Mouse (Mus musculus) adrenal gland, postnatal 4 days (tissue): ENCODE results near the gene Lrrc51. TPM values are rescaled to one million over a fixed set of nuclear protein-coding genes. Genes with fewer than 3 reads are reported as not detected.
A peak's percentile ranks its signal among the peaks of the same experiment; 100 is the strongest.
"Not testable (repeated sequence)": the region's sequence is repeated elsewhere in the genome, so short reads cannot be mapped to it uniquely, and the experiment has no call there.

Experiments
- DNase-seq, 2 experiments: peaks; one replicate each; pipeline ENCODE4 v3.0.0; 2021 to 2022; ENCODE audit warnings: low spot score in 2 of 2, mixed read lengths in 2 of 2
- long read RNA-seq, 2 experiments: library from polyadenylated mRNA; stranded (forward); transcript quantifications; one replicate each; pipeline ENCODE4 v2.0.0; 2021
- total RNA-seq, 2 experiments: library from RNA; stranded (reverse); gene quantifications; 2 replicates each; pipeline ENCODE4 v1.2.3; 2021

The Lrrc51 gene
- total RNA-seq: 1 to 10 TPM; 6.1 to 8.3 TPM
- long read RNA-seq, experiment 1, partial matches to known transcripts: 3 of 5 reads
- long read RNA-seq, experiment 1, other reads (novel, unspliced or antisense): 0 of 5 reads
- long read RNA-seq, experiment 2, partial matches to known transcripts: 2 of 8 reads
- long read RNA-seq, experiment 2, other reads (novel, unspliced or antisense): 1 of 8 reads

- peak; percentile 76 to 94 for DNase-seq
These were observed at the start of gene Lrrc51, which contains the start of gene Numa1 for GRCm38 (mm10) chr7:101933751-101934240. Lrrc51 (minus strand) TSS chr7:101933895. Numa1 (plus strand) TSS chr7:101934111.

- no peak for DNase-seq
These were observed 49.0 kb upstream of the Lrrc51 start for GRCm38 (mm10) chr7:101982735-101983134.

DNA sequence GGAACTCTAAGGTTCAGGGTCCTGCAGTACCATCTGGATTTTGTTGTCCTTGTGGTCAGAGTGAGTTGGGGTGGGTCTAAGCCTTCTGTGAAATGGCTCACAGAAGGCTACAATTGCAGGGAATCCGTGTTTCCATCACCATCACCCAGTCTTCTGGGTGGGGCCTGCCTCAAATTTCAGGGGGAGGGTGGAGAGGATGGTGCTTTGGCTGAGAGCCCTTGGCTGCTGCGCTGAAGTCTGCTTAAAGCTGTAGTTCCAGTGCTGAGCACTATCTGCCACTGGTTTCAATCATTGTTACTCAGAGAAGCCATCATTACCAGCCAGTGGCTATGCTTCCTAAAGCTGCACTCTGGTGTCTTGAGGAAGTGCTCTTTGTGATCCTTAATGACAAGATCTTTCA is 40.8 kb upstream of the Lrrc51 start:
- DNase-seq: no peak

DNA sequence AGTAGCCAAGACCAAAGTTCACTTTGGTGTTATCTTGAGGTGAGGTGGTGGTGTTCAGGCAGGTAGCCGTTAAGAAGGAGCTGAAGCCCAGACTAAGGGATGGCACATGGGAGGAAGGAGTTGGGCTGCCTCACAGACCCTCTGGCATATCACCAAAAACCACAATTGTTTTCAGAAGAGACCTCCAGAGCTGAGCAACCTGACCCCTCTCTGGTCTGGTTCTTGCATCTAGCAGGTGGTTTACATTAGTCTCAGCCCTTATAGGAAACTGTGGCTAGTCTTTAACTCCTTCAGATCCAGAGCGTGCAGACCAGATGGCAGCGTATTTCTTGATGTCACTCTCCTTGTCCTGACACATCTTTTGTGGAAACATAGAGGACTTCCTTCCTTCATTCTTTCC is 40.0 kb upstream of the Lrrc51 start:
- DNase-seq: no peak

- DNase-seq: no peak
These were observed 38.0 kb upstream of the Lrrc51 start for GRCm38 (mm10) chr7:101971721-101972120.

GRCm38 (mm10) chr7:101970821-101971461 is 37.2 kb upstream of the Lrrc51 start:
- DNase-seq: peak; percentile 37 to 50

DNA sequence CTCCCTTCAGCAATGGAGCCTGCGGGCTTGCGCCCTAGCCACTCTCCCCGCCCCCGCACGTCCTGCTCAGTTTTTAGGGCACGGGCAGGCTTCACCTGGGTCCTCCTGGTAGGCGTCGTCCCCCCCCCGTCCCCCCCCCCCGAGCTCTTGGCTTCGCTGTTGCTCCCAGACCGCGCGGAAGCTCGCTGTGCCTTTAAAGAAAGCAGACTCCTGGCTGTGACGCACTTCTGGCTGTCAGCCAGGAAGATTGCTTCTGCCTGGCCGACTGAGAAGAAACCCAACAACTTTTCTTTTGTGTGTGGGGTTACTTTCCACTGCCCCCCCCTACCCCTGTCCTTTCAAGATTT is 36.7 kb upstream of the Lrrc51 start:
- peak; percentile 65 to 84 for DNase-seq

GRCm38 (mm10) chr7:101969694-101970428 is 36.2 kb upstream of the Lrrc51 start:
- peak; percentile 69 to 72 for DNase-seq

GRCm38 (mm10) chr7:101968751-101969150 is 35.1 kb upstream of the Lrrc51 start:
- DNase-seq: no peak

DNA sequence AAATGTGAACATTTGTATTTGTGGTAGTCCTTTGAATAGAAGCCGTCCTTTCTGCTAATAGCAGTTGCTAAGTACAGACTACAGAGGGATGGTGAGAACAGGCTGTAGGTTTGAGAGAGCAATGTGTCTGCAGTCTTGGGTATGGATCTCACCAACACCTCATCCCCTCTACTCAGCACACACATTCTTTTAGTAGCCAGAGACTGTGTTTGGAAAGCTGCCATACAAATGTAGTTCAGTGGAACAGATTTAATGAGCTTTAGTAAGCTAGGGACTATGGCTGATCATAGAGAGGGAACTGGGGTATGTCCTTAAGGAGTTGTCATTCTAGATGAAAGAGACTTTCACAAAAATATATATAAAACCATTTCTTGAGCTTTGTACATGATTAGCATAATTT is 33.6 kb upstream of the Lrrc51 start:
- no peak for DNase-seq

DNA sequence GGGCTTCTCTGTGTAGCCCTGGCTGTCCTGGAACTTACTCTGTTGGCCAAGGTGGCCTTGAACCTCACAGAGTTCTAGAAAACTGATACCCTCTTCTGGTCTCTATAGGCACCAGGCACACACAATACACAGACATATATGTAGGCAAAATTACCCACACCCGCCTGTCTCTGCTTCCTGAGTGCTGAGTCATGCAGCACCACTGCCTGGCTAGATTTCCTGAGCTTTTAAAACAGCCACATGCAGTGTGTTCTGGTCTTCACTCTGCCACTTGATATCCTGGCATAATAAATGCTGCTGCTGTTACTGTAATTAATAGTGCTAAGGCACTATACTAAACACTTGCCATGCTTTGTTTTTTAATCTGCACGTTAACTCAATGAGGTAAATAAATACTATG is 31.9 kb upstream of the Lrrc51 start:
- no peak for DNase-seq

- DNase-seq: no peak
These were observed 30.9 kb upstream of the Lrrc51 start for GRCm38 (mm10) chr7:101964551-101964950.

DNA sequence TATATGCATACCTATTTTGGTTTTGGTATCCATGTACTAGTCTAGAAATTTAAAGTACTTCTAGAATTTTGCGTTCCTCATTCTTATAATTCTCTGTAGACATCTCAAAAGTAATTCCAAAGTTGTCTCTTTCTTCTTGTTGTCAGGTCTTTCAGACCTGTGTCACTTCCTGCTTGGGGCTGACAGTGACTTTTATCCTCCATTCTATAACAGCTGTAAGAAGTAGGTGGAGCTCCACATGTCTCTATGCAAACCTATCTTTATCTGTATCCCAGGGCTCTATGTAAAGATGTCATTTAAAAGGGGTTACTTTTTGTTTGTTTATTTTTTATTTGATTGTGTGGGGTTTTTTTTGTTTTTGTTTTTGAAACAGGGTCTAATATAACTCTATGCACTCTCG is 29.9 kb upstream of the Lrrc51 start:
- no peak for DNase-seq

GRCm38 (mm10) chr7:101962829-101963228 is 29.1 kb upstream of the Lrrc51 start:
- DNase-seq: no peak

DNA sequence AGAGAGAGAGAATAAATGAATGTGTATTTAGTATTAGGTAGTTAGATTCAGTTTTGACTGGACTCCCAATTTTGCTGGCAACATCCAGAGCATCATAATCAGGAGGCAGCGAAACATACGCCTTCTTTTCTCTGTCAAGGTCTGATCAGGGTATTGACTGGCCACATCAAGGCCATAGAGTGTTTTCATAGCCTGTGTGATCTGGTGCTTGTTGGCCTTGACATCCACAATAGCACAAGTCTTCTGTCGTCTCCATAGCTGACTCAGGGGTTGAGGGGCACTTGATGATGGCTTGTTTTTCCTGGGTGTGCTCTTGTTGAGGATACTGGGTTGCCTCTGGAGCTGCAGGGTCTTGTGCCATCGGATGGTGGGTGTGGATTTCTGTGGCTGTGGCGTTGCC is 23.2 kb upstream of the Lrrc51 start:
- DNase-seq: no peak

GRCm38 (mm10) chr7:101956481-101956880 is 22.8 kb upstream of the Lrrc51 start:
- no peak for DNase-seq

DNA sequence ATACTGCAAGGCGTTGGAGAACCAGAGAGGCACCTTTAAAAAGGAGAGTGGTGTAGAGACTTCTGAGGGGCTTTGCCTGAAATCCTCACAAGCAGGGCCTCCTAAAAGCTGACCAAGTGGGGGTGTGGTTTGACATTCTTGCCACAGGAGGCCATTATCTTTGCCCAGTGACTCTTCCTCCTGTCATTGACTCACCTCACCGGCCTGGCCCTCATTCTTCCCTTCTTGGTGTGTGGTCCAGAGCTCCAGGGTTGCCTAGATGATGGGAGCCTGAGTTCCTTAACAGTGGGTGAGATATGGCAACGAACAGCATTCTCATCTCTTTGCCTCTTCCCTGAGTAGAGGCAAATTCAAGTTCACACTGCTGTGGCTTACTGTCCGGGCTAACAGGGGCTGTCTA is 22.2 kb upstream of the Lrrc51 start:
- DNase-seq: no peak

DNA sequence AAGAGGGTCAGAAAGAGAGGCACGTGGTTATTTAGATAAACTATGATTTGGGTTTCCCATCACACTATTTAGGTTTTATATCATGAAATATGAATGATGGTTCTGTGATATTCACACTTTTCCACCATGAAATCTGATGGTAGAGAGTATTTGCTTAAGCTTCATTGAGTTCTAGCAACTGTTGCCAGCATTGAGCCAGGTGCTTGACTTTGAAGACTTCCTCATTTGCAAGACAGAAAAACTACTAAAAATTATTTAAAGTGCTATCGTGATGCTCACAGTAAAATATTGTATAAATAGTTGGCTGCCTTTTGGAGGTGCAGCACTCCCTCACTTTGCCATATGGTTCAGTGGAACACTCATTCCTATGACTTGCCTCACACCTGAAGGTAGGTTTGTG is 21.6 kb upstream of the Lrrc51 start:
- no peak for DNase-seq

GRCm38 (mm10) chr7:101954163-101954562 is 20.5 kb upstream of the Lrrc51 start:
- DNase-seq: no peak

- no peak for DNase-seq
These were observed 18.4 kb upstream of the Lrrc51 start for GRCm38 (mm10) chr7:101952098-101952497.

- no peak for DNase-seq
These were observed 18.0 kb upstream of the Lrrc51 start for GRCm38 (mm10) chr7:101951648-101952047.

- not testable (repeated sequence) for DNase-seq
These were observed 15.3 kb upstream of the Lrrc51 start for GRCm38 (mm10) chr7:101949008-101949407.
